Mouse (Mus musculus) midbrain, embryonic 16.5 days (tissue): ENCODE results near the gene Methig1. TPM values are rescaled to one million over a fixed set of nuclear protein-coding genes. Genes with fewer than 3 reads are reported as not detected.
A peak's percentile ranks its signal among the peaks of the same experiment; 100 is the strongest.
"Not testable (repeated sequence)": the region's sequence is repeated elsewhere in the genome, so short reads cannot be mapped to it uniquely, and the experiment has no call there.

Experiments
- ATAC-seq: fragments of 200-750 bp; cut with Nextera tagmentation; 2 replicates; pipeline ENCODE4 v1.8.0; 2017; ENCODE audit warnings: moderate TSS enrichment
- H3K27ac ChIP-seq: fragments of 300-500 bp; sonication (generic); 2 replicates; pipeline ENCODE4 v1.5.1; 2014; ENCODE audit warnings: mild to moderate bottlenecking, low read length, mixed read lengths
- H3K27me3 ChIP-seq: fragments of 300-500 bp; sonication (generic); 2 replicates; pipeline ENCODE4 v1.6.1; 2014; ENCODE audit warnings: low read depth, low read length, mixed read lengths; ENCODE audit not compliant: control insufficient read depth, insufficient read depth
- H3K36me3 ChIP-seq: fragments of 300-500 bp; sonication (generic); 2 replicates; pipeline ENCODE4 v1.6.1; 2014; ENCODE audit warnings: mild to moderate bottlenecking, low read length, moderate library complexity, mixed read lengths; ENCODE audit not compliant: control insufficient read depth, insufficient read depth
- H3K4me1 ChIP-seq: fragments of 300-500 bp; sonication (generic); 2 replicates; pipeline ENCODE4 v1.6.1; 2014; ENCODE audit warnings: mild to moderate bottlenecking, low read length, mixed read lengths; ENCODE audit not compliant: control insufficient read depth, insufficient read depth
- H3K4me2 ChIP-seq: fragments of 300-500 bp; sonication (generic); 2 replicates; pipeline ENCODE4 v1.6.1; 2014; ENCODE audit warnings: mild to moderate bottlenecking, low read length, mixed read lengths
- H3K4me3 ChIP-seq: fragments of 300-500 bp; sonication (generic); 2 replicates; pipeline ENCODE4 v1.5.1; 2014; ENCODE audit warnings: low read depth, mild to moderate bottlenecking, low read length, moderate library complexity, mixed read lengths
- H3K9ac ChIP-seq: fragments of 300-500 bp; sonication (generic); 2 replicates; pipeline ENCODE4 v1.6.1; 2014; ENCODE audit warnings: low read depth, low read length, mixed read lengths
- H3K9me3 ChIP-seq: fragments of 300-500 bp; sonication (generic); replicated peaks from 2 replicates; pipeline ENCODE4 v1.6.1; 2014; ENCODE audit warnings: mild to moderate bottlenecking, low read length, mixed read lengths; ENCODE audit not compliant: control insufficient read depth, poor library complexity, severe bottlenecking
- WGBS: fragments of 180-500 bp; shearing (Covaris S2); extraction: QIAGEN DNeasy Blood & Tissue Kit; methylation state at CpG from one replicate; pipeline ENCODE4 v1.1.7; 2014; 5-methylcytosine and 5-hydroxymethylcytosine counted together
- polyA plus RNA-seq: library from polyadenylated mRNA; unstranded; fragments of >200 nt; fragmentation: Nextera tagmentation; extraction: Ambion mirVana; gene quantifications from 2 replicates; pipeline ENCODE4 v1.2.1, GENCODE M21; 2015

The Methig1 gene
- polyA plus RNA-seq, 1 experiment from 2014 or later = not detected

DNA sequence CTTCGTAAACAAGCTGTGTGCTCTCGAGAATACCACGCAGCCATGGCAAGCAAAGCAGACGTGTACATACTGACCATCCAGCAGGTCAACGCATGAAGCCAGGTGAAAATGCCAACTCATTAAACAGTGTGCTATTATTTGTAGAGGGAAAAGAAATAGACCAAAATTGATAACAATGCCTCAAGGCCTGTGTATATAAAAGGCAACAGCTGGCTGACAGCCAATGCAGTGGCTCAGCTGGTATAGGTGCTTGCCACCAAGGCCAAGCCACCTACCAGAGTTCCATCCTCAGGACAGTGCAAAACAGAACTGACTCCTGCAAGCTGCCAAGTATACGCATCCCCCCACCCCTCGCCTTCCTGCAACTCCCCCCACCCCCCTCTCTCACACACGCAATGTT, 62.7 kb downstream of the Methig1 start:
- Histone ChIP-seq H3K27me3 (no peaks in the 10 kb centered on the region), H3K4me2 (no peak overlapping the region), H3K9ac (no peak overlapping the region), H3K27ac (no peak overlapping the region), H3K4me1 (peaks cover 12% of the 10 kb centered on the region; the same call in 1 of the 2 replicates), H3K9me3 (no peaks in the 10 kb centered on the region), H3K4me3 (no peak overlapping the region), H3K36me3 (no peaks in the 10 kb centered on the region)
- 88% methylated on average over 8 of the region's 8 CpGs for WGBS
- ATAC-seq = no peak

DNA sequence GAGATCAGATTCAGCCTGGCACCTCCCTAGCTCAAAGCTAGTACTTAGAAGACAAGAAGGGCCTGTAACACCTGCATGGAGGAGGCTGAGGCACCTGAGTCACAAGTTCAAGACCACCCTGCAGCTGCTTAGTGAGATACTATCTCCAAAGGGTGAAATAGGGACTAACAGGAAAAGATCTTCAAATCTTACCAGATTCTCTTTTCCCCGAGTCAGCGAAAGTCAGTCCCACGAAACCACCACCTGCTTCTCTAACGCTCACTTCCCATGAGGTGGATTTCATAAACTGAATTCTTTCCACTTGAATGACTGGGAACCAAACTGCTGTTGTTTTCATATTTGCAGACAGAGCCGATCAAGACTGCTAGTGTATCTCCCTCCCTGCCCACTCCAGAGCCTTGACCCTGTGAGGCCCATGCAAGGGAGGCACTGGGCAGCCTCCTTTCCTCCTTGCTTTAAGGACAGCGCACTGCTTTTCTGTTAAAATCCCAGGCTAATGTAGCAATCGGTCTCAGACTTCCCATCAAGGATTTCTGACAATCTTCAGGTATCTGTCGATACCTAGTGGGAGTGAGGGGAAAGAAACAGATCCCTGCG, 65.0 kb downstream of the Methig1 start:
- no peak overlapping the region for H3K4me3 ChIP-seq
- ATAC-seq = no peak
- no peaks in the 10 kb centered on the region for H3K9me3 ChIP-seq
- H3K36me3 ChIP-seq = no peaks in the 10 kb centered on the region
- H3K9ac ChIP-seq = no peak overlapping the region
- H3K27me3 ChIP-seq = no peaks in the 10 kb centered on the region
- peaks cover 24% of the 10 kb centered on the region for H3K4me1 ChIP-seq
- 88% methylated on average over 9 of the region's 9 CpGs for WGBS
- no peak overlapping the region for H3K27ac ChIP-seq
- H3K4me2 ChIP-seq = no peak overlapping the region

DNA sequence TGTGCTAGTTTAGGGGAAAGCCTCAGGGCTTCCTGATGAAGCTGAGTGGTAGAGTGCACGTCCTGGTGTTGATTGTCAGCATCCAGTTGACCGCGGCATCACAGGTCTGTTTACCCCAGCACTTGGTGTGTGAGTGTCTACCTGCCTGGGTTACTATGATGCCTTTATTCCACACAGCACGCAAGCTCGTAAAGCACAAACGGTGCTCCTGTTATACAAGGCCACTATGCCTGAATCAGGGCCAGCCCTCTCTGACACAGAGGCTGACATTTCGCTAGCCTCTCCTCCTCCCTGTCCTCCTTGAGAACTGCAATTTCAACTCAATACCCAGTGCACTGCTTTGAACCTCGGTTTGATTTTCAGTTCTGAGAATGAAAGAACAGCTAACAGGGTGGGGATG, 66.4 kb downstream of the Methig1 start:
- no peaks in the 10 kb centered on the region for H3K36me3 ChIP-seq
- no peak overlapping the region for H3K27ac ChIP-seq
- H3K9me3 ChIP-seq = no peaks in the 10 kb centered on the region
- H3K4me2 ChIP-seq = no peak overlapping the region
- H3K4me3 ChIP-seq = no peak overlapping the region
- 0 out of 2 replicates have a peak overlapping the region, but pooled peaks have one; percentile 39 for H3K9ac ChIP-seq
- ATAC-seq = no peak
- peaks cover 33% of the 10 kb centered on the region for H3K4me1 ChIP-seq
- 67% methylated on average over 8 of the region's 8 CpGs for WGBS
- peaks cover 2% of the 10 kb centered on the region; the same call in 1 of the 2 replicates for H3K27me3 ChIP-seq

DNA sequence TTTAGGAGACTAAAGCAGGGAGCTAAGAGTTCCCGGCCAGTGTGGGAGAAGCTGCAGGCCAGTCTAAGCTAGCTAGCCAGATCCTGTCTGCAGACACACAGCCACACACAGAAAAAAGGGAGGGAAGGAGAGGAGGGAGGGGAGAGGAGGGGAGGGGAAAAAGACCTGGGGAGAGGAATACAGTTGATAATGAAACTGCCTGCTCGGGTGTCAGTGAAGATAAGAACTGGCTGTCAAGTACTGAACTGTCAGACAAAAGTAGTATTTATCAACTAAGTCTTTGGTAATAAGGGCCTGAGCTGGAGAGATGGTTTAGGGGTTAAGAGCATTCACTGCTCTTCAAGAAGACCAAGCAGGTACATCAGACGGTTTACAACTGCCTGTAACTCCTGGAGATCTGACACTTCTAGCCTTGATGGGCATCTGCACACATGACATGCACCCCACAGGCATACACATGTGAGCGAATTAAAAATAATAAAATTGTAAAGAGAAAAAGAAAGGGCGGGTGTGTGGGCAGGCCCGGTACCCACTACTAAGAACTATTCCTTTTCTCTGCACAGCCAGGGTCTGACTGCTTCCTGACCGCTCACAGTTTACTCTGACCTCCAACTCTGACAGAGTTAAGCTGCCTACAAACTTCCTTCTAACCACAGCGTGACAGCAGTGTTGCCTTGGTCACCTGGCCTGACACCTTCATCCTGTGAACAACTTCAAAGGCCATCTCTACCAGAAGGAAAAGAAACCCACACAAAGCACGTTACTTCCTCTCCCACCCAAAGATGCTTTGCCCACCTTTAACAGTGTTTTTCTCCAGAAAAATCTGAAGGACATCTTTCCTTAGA, 67.2 kb downstream of the Methig1 start:
- 61% methylated on average over 9 of the region's 9 CpGs for WGBS
- H3K9ac ChIP-seq = no peak overlapping the region
- no peak overlapping the region for H3K4me2 ChIP-seq
- no peaks in the 10 kb centered on the region for H3K9me3 ChIP-seq
- H3K36me3 ChIP-seq = no peaks in the 10 kb centered on the region
- H3K27ac ChIP-seq = no peak overlapping the region
- no peak overlapping the region for H3K4me3 ChIP-seq
- H3K4me1 ChIP-seq = peaks cover 33% of the 10 kb centered on the region
- H3K27me3 ChIP-seq = peaks cover 9% of the 10 kb centered on the region
- ATAC-seq = no peak

DNA sequence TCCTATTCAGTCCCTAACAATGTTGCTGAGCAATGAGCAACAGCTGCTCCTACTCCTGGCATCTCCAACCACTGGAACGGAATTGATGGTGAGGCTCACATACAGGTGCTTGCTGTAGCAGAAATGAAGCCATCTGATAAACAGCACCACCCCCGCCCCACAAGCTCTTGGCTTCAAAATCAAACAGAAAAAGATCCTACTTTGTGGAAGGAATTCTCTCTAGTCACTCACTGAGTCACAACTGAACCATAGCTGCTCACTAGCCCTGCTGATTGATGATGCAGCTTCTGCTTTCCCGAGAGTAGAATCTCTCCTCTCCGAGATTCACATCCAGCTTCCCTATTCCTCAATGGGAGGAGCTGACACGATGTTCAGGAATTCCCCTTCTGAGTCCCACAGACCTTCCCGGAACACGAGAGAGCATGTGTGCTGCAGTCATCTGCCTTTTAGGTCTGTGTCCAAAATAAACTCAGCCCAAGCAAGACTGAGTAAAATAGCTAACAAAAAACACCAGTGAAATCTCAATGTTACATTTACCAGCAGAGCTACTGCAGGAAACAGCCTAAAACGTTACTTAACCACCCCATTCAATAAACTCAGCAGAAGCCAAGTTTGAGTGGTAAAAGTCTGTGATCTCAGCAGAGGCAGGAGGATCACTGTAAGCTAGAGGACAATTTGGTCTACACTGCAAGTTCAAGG, 68.3 kb downstream of the Methig1 start:
- no peak for ATAC-seq
- peak overlapping the region; percentile 15; the same call in 1 of the 2 replicates for H3K9ac ChIP-seq

DNA sequence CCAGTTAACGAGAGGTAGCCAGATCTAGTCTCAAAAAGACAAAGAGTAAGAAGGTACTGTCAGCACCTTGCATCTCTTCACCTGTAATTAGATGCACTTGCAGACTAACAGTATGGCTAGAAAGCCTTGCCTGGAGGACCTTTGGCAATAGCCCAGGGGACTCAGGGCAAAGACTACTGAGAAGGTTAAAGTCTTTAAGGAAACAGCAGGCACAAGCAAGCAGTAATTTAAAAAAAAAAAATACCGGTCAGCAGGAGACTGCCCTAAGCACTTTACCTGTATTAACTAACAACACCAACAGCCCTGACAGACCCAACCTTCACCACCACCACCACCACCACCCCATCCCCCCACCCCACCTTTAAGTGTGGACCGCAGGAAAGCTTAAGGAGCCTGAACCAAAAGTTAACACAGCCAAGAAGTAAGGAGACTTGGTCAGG, 68.8 kb downstream of the Methig1 start, which contains the start of gene Gm5475:
Gene Gm5475 (plus strand): TSS at position 390 of the 440 bp plus-strand sequence.
- H3K9me3 ChIP-seq, H3K36me3 ChIP-seq, ATAC-seq: not testable (repeated sequence)
- peak within 1 kb of the TSS; percentile 89 for H3K9ac ChIP-seq
- 30% methylated on average over 3 of the region's 3 CpGs for WGBS
- H3K27ac ChIP-seq = peak within 1 kb of the TSS; percentile 23
- H3K4me2 ChIP-seq = peak within 1 kb of the TSS; percentile 92
- H3K4me3 ChIP-seq = peak within 1 kb of the TSS; percentile 97
- H3K27me3 ChIP-seq = peaks cover 20% of the 10 kb centered on the region
- H3K4me1 ChIP-seq = peaks cover 33% of the 10 kb centered on the region

More for the DNA sequence above, 68.3 kb downstream of the Methig1 start:
- Histone ChIP-seq H3K4me1 (peaks cover 33% of the 10 kb centered on the region), H3K27ac (no peak overlapping the region), H3K4me2 (peak overlapping the region; percentile 92), H3K36me3 (no peaks in the 10 kb centered on the region), H3K27me3 (peaks cover 19% of the 10 kb centered on the region), H3K9me3 (no peaks in the 10 kb centered on the region), H3K4me3 (peak overlapping the region; percentile 97; the same call in 1 of the 2 replicates)
- WGBS = 46% methylated on average over 8 of the region's 8 CpGs

DNA sequence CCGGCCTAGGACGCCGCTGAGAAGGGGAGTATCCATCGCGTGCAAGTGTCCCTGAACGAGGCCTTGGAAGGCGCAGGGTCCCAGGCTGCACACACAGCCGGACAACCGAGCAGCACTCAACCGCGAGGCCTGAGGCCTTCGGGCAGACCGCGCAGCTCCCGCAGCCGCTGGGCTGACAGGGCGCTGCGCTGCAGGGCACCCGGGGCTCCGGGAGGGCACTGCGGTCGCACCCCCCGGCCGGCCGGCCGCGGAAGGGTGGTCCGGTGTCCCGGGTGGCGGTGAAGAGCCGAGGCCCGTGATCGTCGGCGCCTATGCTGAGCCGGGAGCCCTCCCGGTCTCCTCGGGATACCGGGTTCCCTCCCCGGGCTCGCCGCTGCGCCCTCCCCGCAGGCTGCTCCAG, 69.5 kb downstream of the Methig1 start:
- Histone ChIP-seq H3K4me3 (peak overlapping the region; percentile 97), H3K36me3 (no peaks in the 10 kb centered on the region), H3K9me3 (no peaks in the 10 kb centered on the region), H3K27ac (peak overlapping the region; percentile 23), H3K4me1 (peaks cover 33% of the 10 kb centered on the region), H3K27me3 (peaks cover 20% of the 10 kb centered on the region), H3K4me2 (peak overlapping the region; percentile 92), H3K9ac (peak overlapping the region; percentile 89)
- ATAC-seq = peak; percentile 71
- WGBS = 1% methylated on average over 42 of the region's 44 CpGs

DNA sequence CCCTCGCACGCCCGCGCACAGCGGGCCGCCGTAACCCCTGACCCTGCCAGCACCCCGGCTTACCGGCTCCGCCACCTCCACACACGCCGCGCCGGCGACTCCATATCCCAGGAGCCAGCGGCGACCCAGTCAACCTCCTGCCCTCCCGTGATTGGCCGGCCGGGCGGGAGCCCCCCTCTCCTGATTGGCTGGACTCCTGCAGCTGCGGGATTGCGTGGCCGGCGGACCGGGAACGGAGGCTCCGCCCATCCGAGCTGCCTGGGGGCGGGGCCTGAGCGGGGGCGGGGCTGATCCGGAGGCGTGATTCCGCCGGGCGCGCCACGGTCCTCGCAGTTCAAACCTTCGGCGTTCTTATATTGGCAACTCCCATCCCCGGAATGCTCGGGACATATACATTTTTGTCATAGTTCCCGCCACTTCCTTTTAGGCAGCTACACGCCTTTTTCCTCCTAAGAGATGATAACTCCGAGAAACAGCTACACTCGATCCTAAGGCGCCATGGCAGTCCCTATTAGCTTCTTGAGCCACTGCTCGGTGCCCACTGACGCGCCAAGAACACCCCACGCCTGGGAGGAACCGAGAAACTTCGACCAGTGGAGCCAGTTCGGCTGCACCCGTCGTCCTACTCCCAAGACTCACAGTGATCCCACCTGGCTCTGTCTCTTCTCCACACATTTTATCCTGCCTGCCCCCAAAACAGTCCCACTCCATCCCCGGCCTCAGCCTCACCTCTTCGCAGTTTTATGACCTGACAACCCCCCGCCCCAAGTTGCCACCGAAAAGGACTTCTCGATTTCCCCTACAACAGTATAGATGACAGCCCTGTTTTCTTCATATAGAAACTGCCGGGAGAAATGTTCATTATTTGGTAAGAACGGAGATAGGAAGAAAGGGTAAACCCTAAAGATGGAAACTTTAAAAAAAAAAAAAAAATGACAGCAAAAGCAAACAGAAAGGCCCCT, 70.2 kb downstream of the Methig1 start:
- Histone ChIP-seq H3K4me3 (peak overlapping the region; percentile 97), H3K27ac (peak overlapping the region; percentile 23), H3K27me3 (peaks cover 20% of the 10 kb centered on the region), H3K9me3 (no peaks in the 10 kb centered on the region), H3K36me3 (no peaks in the 10 kb centered on the region), H3K4me2 (peak overlapping the region; percentile 92), H3K9ac (peak overlapping the region; percentile 89), H3K4me1 (peaks cover 33% of the 10 kb centered on the region)
- 2% methylated on average over 56 of the region's 65 CpGs for WGBS
- peak; percentile 97 for ATAC-seq
